Mouse (Mus musculus): ENCODE results near the gene Ogfod2. TPM values are rescaled to one million over a fixed set of nuclear protein-coding genes. Genes with fewer than 3 reads are reported as not detected.

Ogfod2 gene
- 10 to 100 TPM in 1 of 2 experiments, 1 to 10 TPM in 1; 9.0 to 11.2 TPM for total RNA-seq (2021)
- long read RNA-seq, experiment 1, partial matches to known transcripts, result 3 of 16 reads
- long read RNA-seq, experiment 1, other reads (novel, unspliced or antisense), result 3 of 16 reads
- long read RNA-seq, experiment 2, partial matches to known transcripts, result 1 of 13 reads
- long read RNA-seq, experiment 2, other reads (novel, unspliced or antisense), result 7 of 13 reads

GRCm38 (mm10) chr5:124111742-124112497 is at the start of gene Ogfod2:
Ogfod2 (plus strand) TSS chr5:124112297.
- DNase-seq (ENCODE audit: low spot score in 2 of 2), result peak; percentile 93 to 94

GRCm38 (mm10) chr5:124069657-124070056 is 42.4 kb upstream of the Ogfod2 start:
- no peak for DNase-seq (ENCODE audit: low spot score in 2 of 2)

DNA sequence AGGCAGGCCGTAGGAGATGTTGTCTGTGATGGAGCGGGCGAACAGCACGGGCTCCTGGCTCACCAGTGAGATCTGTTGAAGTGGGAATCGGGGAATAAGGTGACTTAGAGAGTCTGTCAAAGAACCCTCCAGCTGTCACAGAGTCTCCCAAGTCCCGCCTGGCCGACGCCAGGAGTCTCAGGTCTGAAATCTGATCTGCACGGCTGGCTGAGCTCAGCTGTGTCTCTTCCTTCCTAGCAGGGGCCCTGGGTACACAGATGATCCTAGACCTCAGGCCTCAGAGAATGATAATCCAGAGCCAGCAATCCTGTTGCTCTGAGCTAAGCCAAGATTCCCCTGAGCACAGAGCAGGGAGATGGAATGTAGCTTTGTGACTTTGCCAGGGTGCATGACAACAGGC is 38.4 kb upstream of the Ogfod2 start:
- no peak for DNase-seq (ENCODE audit: low spot score in 2 of 2)

- DNase-seq (ENCODE audit: low spot score in 2 of 2), result no peak
Measured at GRCm38 (mm10) chr5:124074845-124075307, 37.2 kb upstream of the Ogfod2 start.

- no peak for DNase-seq (ENCODE audit: low spot score in 2 of 2)
Measured at GRCm38 (mm10) chr5:124075716-124076115, 36.4 kb upstream of the Ogfod2 start.

DNA sequence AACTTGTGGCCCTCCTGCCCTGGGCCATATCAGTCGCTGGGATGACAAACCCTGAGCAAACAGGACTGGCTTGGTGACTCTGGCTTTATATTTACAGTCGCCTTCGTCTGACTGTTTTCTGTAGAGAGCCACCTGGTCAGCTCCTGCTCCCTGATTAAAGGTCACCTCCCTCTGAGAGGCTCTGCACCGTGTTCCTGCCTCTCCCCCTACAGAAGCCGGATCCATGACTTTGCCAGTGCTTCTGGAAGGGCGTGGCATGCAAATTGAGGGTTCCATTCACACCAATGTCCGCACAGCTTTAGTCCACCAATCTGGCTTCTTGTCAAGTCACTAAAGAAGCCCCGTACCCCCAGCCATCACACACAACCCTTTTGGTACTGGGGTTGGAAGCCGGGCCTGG is 35.5 kb upstream of the Ogfod2 start:
- no peak for DNase-seq (ENCODE audit: low spot score in 2 of 2)

DNA sequence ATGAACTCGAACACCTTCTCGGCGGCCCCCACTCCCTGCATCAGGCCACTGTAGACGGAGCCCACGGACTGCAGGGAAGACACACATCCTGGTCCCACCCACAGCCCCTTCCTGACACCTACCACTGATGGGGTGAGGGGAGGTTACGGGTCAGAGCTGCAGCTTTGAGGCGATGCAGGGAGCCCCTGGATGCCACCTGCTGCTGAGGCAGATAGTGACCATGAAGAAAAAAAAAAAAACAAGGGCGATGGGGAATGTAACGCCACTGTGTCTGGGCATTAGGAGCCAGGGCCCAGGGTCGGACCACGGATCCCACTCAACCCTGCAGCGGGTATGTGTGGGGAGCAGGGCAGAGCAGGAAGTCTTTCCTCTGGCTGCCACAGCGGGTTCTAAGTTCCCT is 34.9 kb upstream of the Ogfod2 start:
- DNase-seq (ENCODE audit: low spot score in 2 of 2), result no peak

GRCm38 (mm10) chr5:124077856-124078460 is 34.1 kb upstream of the Ogfod2 start:
- no peak for DNase-seq (ENCODE audit: low spot score in 2 of 2)

DNA sequence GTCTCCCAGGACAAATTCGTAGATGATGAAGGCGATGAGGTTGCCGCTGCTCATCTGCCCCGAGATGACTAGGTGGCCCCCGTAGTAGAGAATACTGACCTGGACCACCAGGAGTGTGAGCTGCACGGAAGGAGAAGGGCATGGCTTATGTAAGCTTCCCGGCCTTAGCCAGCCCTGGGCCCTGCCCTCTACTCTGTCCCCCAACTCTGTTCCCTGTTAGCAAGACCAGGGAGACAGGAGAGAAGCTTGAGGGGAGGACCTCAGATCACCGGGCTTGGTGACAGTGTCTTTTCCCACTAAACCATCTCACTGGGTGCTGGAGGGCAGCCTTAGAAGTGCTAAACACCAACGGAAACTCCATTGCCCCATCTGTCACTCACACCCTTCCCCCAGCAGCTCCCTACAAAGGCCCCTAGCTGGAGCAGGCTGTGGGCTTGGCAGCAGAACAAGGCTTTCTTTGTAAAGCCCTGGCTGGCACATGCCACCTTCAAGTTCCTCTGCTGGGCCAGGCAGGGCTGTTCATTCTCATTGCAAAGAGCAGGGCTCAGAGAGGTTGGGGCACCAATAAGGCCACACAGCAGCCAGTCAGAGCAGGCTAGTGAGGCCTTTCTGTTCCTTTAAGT is 33.2 kb upstream of the Ogfod2 start:
- no peak for DNase-seq (ENCODE audit: low spot score in 2 of 2)

GRCm38 (mm10) chr5:124079880-124080279 is 32.2 kb upstream of the Ogfod2 start:
- DNase-seq (ENCODE audit: low spot score in 2 of 2), result no peak

DNA sequence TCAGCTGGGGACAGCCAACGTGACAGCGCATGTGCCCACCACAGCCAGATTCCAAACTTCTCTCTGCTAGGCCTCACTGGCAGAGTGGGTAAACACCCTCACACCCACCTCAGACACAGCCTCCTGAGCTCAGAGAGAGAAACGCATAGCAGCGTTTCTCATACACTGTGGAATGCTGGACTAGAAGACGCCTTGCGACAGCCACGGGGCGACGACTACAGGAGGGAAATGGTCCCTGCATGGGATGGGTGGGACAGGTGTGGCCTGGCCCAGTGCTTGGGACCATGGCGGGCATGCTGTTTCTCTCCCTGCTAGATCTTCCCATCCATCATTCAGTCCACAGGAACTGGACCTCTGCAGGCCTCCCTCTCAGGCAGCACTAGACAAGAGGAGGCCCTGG is 29.6 kb upstream of the Ogfod2 start:
- no peak for DNase-seq (ENCODE audit: low spot score in 2 of 2)

- no peak for DNase-seq (ENCODE audit: low spot score in 2 of 2)
Measured at GRCm38 (mm10) chr5:124082941-124083688, 29.0 kb upstream of the Ogfod2 start.

- DNase-seq (ENCODE audit: low spot score in 2 of 2), result no peak
Measured at GRCm38 (mm10) chr5:124083850-124084587, 28.1 kb upstream of the Ogfod2 start.

- peak; percentile 67 to 82 for DNase-seq (ENCODE audit: low spot score in 2 of 2)
Measured at GRCm38 (mm10) chr5:124084588-124085173, 27.4 kb upstream of the Ogfod2 start.

GRCm38 (mm10) chr5:124085513-124085912 is 26.6 kb upstream of the Ogfod2 start:
- DNase-seq (ENCODE audit: low spot score in 2 of 2), result no peak

GRCm38 (mm10) chr5:124086876-124087275 is 25.2 kb upstream of the Ogfod2 start:
- no peak for DNase-seq (ENCODE audit: low spot score in 2 of 2)

DNA sequence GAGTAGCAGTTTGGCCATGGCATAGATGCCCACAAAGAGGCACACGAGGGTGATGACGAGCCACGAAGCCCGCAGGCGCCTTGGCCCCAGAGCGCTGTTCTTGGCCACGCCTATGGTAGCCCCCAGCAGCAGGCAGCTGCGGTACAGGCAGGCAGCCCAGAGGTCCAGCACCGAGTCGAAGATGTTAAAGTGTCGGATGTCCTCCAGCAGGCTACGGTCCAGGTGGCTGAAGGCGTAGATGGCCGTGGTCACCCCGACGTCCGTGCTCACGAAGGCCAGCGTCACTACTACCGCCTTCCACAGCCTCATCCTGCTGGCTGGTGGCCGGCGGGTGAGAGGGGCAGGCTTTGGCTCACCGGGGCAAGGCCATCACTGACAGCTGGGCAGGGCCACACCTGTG is 22.2 kb upstream of the Ogfod2 start:
- no peak for DNase-seq (ENCODE audit: low spot score in 2 of 2)

GRCm38 (mm10) chr5:124091951-124092406 is 20.1 kb upstream of the Ogfod2 start:
- DNase-seq (ENCODE audit: low spot score in 2 of 2), result no peak

GRCm38 (mm10) chr5:124093120-124093794 is 18.8 kb upstream of the Ogfod2 start:
- DNase-seq (ENCODE audit: low spot score in 2 of 2), result no peak
